Mouse (Mus musculus): ENCODE data around the gene Cnga3.
A peak's percentile ranks its signal among the peaks of the same experiment; 100 is the strongest.

Gene Cnga3

GRCm38 (mm10) chr1:37214144-37214543 lies at the start of gene Cnga3:
Cnga3 (plus strand) TSS chr1:37214434.
- DNase-seq (ENCODE audit: low spot score in 2 of 2) = no peak

- no peak for DNase-seq (ENCODE audit: low spot score in 2 of 2)
Measured at GRCm38 (mm10) chr1:37166066-37166465, 48.2 kb upstream of the Cnga3 start.

GRCm38 (mm10) chr1:37167918-37168317 lies 46.3 kb upstream of the Cnga3 start:
- no peak for DNase-seq (ENCODE audit: low spot score in 2 of 2)

- DNase-seq (ENCODE audit: low spot score in 2 of 2) = no peak
Measured at GRCm38 (mm10) chr1:37177874-37178273, 36.4 kb upstream of the Cnga3 start.

GRCm38 (mm10) chr1:37179852-37180251 lies 34.4 kb upstream of the Cnga3 start:
- DNase-seq (ENCODE audit: low spot score in 2 of 2) = no peak

- no peak for DNase-seq (ENCODE audit: low spot score in 2 of 2)
Measured at GRCm38 (mm10) chr1:37187050-37187449, 27.2 kb upstream of the Cnga3 start.

- no peak for DNase-seq (ENCODE audit: low spot score in 2 of 2)
Measured at GRCm38 (mm10) chr1:37194607-37195006, 19.6 kb upstream of the Cnga3 start.

- no peak for DNase-seq (ENCODE audit: low spot score in 2 of 2)
Measured at GRCm38 (mm10) chr1:37201406-37201805, 12.8 kb upstream of the Cnga3 start.

- no peak for DNase-seq (ENCODE audit: low spot score in 2 of 2)
Measured at GRCm38 (mm10) chr1:37207743-37208142, 6.5 kb upstream of the Cnga3 start.

- no peak for DNase-seq (ENCODE audit: low spot score in 2 of 2)
Measured at GRCm38 (mm10) chr1:37212375-37212774, 1.9 kb upstream of the Cnga3 start.

GRCm38 (mm10) chr1:37218386-37218785 lies 4.2 kb downstream of the Cnga3 start:
- DNase-seq (ENCODE audit: low spot score in 2 of 2) = no peak

- DNase-seq (ENCODE audit: low spot score in 2 of 2) = no peak
Measured at GRCm38 (mm10) chr1:37219593-37219992, 5.4 kb downstream of the Cnga3 start.

- DNase-seq (ENCODE audit: low spot score in 2 of 2) = peak; percentile 81
Measured at GRCm38 (mm10) chr1:37220134-37220907, 6.1 kb downstream of the Cnga3 start.

- DNase-seq (ENCODE audit: low spot score in 2 of 2) = no peak
Measured at GRCm38 (mm10) chr1:37222002-37222401, 7.8 kb downstream of the Cnga3 start.

- no peak for DNase-seq (ENCODE audit: low spot score in 2 of 2)
Measured at GRCm38 (mm10) chr1:37230404-37230803, 16.2 kb downstream of the Cnga3 start.

GRCm38 (mm10) chr1:37231295-37231701 lies 17.1 kb downstream of the Cnga3 start:
- DNase-seq (ENCODE audit: low spot score in 2 of 2) = no peak

GRCm38 (mm10) chr1:37239045-37239635 lies 24.9 kb downstream of the Cnga3 start:
- DNase-seq (ENCODE audit: low spot score in 2 of 2) = no peak

- no peak for DNase-seq (ENCODE audit: low spot score in 2 of 2)
Measured at GRCm38 (mm10) chr1:37242253-37242652, 28.0 kb downstream of the Cnga3 start.

GRCm38 (mm10) chr1:37246476-37246875 lies 32.2 kb downstream of the Cnga3 start:
- DNase-seq (ENCODE audit: low spot score in 2 of 2) = no peak

GRCm38 (mm10) chr1:37248406-37248805 lies 34.2 kb downstream of the Cnga3 start:
- no peak for DNase-seq (ENCODE audit: low spot score in 2 of 2)

- peak; percentile 46 to 84 for DNase-seq (ENCODE audit: low spot score in 2 of 2)
Measured at GRCm38 (mm10) chr1:37250643-37251310, 36.5 kb downstream of the Cnga3 start.

- DNase-seq (ENCODE audit: low spot score in 2 of 2) = no peak
Measured at GRCm38 (mm10) chr1:37258443-37258842, 44.2 kb downstream of the Cnga3 start.

GRCm38 (mm10) chr1:37272464-37272863 lies 58.2 kb downstream of the Cnga3 start:
- peak; percentile 38 to 72 for DNase-seq (ENCODE audit: low spot score in 2 of 2)
